Mouse (Mus musculus): Measurements from ENCODE around the gene Lin7c. TPM values are rescaled to one million over a fixed set of nuclear protein-coding genes. Genes with fewer than 3 reads are reported as not detected.

Lin7c gene
- polyA plus RNA-seq, 1 experiment from 2014 or later = 126 TPM

Other genes with a start within 250 kb of the Lin7c start
- gene Bdnf, start 216.2 kb upstream of the Lin7c start, polyA plus RNA-seq (2014; fragmentation: Nextera tagmentation; extraction: Ambion mirVana) = 0.85 and 1.1 TPM in 2 replicates
- gene Lgr4, start 26.8 kb downstream of the Lin7c start, polyA plus RNA-seq (2014; fragmentation: Nextera tagmentation; extraction: Ambion mirVana) = 8.6 TPM in 2 replicates
- 59.4 and 60.4 TPM in 2 replicates for gene Ccdc34, start 127.0 kb downstream of the Lin7c start, polyA plus RNA-seq (2014; fragmentation: Nextera tagmentation; extraction: Ambion mirVana)